Mouse (Mus musculus): ENCODE measurements around the gene Glt6d1.

DNA sequence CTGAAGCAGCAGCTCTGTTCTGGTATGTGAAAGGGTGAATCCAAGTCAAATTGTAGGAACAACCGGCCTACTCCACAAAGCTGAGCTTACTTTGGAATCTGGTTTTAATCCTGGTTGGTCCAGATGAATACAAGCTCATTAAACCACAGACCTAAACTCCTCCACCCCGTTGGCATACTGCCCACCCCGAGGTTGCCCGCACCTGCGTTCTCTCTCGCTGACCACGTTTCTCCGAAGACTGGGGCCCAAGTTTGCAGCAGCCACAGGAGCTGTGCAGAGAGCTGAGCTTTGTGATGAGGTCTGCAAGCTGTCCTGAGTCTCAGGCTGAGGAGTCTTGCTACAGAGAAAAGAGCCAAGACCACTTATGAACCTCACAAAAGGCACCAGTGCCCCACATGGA lies 30.9 kb upstream of the Glt6d1 start:
- TF ChIP-seq POLR2A (IDR thresholded peaks at IDR 0.05; ENCODE audit: borderline replicate concordance, low read depth, low read length) (no peak), CTCF (IDR thresholded peaks at IDR 0.05; ENCODE audit: low read depth, low read length) (no peak)

Measured in bone marrow macrophage, adult 2 months (primary cell).